Mouse (Mus musculus) midbrain, postnatal 0 days (tissue): ENCODE results near the gene Gstp2. TPM values are rescaled to one million over a fixed set of nuclear protein-coding genes. Genes with fewer than 3 reads are reported as not detected.

Experiments
- ATAC-seq: fragments of 200-750 bp; cut with Nextera tagmentation; 2 replicates; pipeline ENCODE4 v1.8.0; 2017; ENCODE audit warnings: moderate number of reproducible peaks, mild to moderate bottlenecking, moderate TSS enrichment, moderate library complexity; ENCODE audit not compliant: low FRiP score
- DNase-seq: peaks from one replicate; pipeline ENCODE4 v3.0.0-alpha.2; 2015; ENCODE audit warnings: low spot score
- H3K27ac ChIP-seq: fragments of 300-500 bp; sonication (generic); 2 replicates; pipeline ENCODE4 v1.5.1; 2014; ENCODE audit warnings: low read depth, mild to moderate bottlenecking, low read length, mixed read lengths
- H3K27me3 ChIP-seq: fragments of 300-500 bp; sonication (generic); 2 replicates; pipeline ENCODE4 v1.6.1; 2014; ENCODE audit warnings: low read length, control low read depth, mixed read lengths; ENCODE audit not compliant: insufficient read depth
- H3K36me3 ChIP-seq: fragments of 300-500 bp; sonication (generic); 2 replicates; pipeline ENCODE4 v1.6.1; 2014; ENCODE audit warnings: low read length, control low read depth, mixed read lengths; ENCODE audit not compliant: insufficient read depth
- H3K4me1 ChIP-seq: fragments of 300-500 bp; sonication (generic); 2 replicates; pipeline ENCODE4 v1.6.1; 2014; ENCODE audit warnings: mild to moderate bottlenecking, control low read depth, antibody characterized with exemption, low read length, mixed read lengths; ENCODE audit not compliant: insufficient read depth
- H3K4me2 ChIP-seq: fragments of 300-500 bp; sonication (generic); 2 replicates; pipeline ENCODE4 v1.6.1; 2014; ENCODE audit warnings: low read depth, mild to moderate bottlenecking, low read length, mixed read lengths; ENCODE audit not compliant: poor library complexity, severe bottlenecking
- H3K4me3 ChIP-seq: fragments of 300-500 bp; sonication (generic); 2 replicates; pipeline ENCODE4 v1.5.1; 2014; ENCODE audit warnings: low read depth, mild to moderate bottlenecking, low read length, moderate library complexity
- H3K9ac ChIP-seq: fragments of 300-500 bp; sonication (generic); replicated peaks from 2 replicates; pipeline ENCODE4 v1.6.1; 2014; ENCODE audit warnings: mild to moderate bottlenecking, low read length, moderate library complexity, mixed read lengths; ENCODE audit not compliant: poor library complexity, severe bottlenecking
- H3K9me3 ChIP-seq: fragments of 300-500 bp; sonication (generic); 2 replicates; pipeline ENCODE4 v1.6.1; 2016; ENCODE audit warnings: low read length, control low read depth
- CTCF ChIP-seq: IDR thresholded peaks from 2 replicates; pipeline ENCODE4 v1.5.1; 2016; ENCODE audit warnings: antibody characterized with exemption, mild to moderate bottlenecking
- WGBS: fragments of 180-500 bp; shearing (Covaris S2); extraction: QIAGEN DNeasy Blood & Tissue Kit; methylation state at CpG from one replicate; pipeline ENCODE4 v1.1.7; 2014; 5-methylcytosine and 5-hydroxymethylcytosine counted together
- polyA plus RNA-seq: library from polyadenylated mRNA; unstranded; fragments of >200 nt; fragmentation: Nextera tagmentation; extraction: Ambion mirVana; gene quantifications from 2 replicates; pipeline ENCODE4 v1.2.1, GENCODE M21; 2015
- total RNA-seq: library from RNA; depleted of rRNA; stranded (reverse); fragments of >200 nt; gene quantifications from 2 replicates; pipeline ENCODE4 v1.2.3, GENCODE M21; 2014

Gene Gstp2
- total and polyA plus RNA-seq, 2 experiments from 2014 or later, result 2.4 TPM; not detected in 1

DNA sequence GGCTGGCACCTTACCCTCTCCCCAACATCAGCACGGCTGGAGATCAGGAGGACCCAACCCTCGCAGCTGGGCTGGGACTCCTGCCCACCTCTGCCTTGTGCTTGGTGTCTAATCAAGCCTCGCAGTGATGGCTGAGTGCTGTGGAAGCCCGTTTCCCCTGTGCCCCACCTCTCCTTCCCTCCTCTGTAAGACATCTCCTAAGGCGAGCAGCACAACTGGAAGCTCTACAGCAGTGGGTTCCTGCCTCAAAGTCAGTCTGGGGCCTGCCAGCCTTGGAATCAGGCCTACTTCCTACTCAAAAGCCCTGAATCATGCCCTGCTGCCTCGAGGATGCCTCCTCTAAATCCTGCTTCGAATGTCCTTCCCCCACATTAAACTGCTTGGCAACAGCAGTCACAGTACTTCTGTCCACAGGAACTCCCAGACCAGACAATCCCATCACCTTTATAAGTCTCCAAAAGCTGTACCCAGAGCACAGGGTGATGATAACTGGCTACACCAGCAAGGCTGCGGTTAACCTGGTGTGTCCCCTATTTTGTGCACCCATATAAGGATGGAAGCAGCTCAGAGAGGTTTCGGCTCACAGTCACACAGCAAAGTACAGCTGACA lies 46.6 kb downstream of the Gstp2 start:
- no peak for DNase-seq
- Histone ChIP-seq H3K9me3 (no peaks in the 10 kb centered on the region), H3K9ac (no peak overlapping the region), H3K27me3 (no peaks in the 10 kb centered on the region), H3K36me3 (no peaks in the 10 kb centered on the region), H3K4me3 (peak overlapping the region; percentile 56; the same call in 1 of the 2 replicates), H3K27ac (no peak overlapping the region), H3K4me1 (peaks cover 7% of the 10 kb centered on the region; the same call in 1 of the 2 replicates), H3K4me2 (peak overlapping the region; percentile 64)
- no peak for ATAC-seq
- no peak for TF ChIP-seq CTCF
- 82% methylated on average over 9 of the region's 9 CpGs for WGBS

DNA sequence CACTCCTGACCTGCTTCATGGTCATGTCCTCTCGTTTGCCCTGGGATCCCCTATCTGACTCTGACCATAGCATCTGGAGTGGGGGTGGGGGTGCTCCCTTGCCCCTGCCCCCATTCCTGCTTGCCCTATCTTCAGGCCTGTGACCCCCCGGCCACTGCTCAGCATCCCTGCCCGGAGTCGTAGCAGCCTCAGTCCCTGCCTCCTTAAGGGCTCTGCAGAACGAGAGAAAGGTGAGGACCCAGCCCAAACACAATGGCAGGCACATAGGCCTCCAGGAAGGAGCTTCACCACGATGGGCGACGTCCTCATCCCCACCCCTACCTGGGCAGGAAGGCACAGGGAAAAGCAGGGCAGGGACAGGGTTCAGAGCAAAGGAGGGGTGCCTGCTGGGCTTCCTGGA lies 47.5 kb downstream of the Gstp2 start:
- Histone ChIP-seq H3K36me3 (no peaks in the 10 kb centered on the region), H3K4me3 (no peak overlapping the region), H3K27me3 (no peaks in the 10 kb centered on the region), H3K4me2 (no peak overlapping the region), H3K27ac (no peak overlapping the region), H3K4me1 (peaks cover 7% of the 10 kb centered on the region; the same call in 1 of the 2 replicates), H3K9me3 (no peaks in the 10 kb centered on the region), H3K9ac (no peak overlapping the region)
- ATAC-seq (no peak), DNase-seq (no peak)
- WGBS, result 74% methylated on average over 8 of the region's 8 CpGs
- no peak for TF ChIP-seq CTCF

DNA sequence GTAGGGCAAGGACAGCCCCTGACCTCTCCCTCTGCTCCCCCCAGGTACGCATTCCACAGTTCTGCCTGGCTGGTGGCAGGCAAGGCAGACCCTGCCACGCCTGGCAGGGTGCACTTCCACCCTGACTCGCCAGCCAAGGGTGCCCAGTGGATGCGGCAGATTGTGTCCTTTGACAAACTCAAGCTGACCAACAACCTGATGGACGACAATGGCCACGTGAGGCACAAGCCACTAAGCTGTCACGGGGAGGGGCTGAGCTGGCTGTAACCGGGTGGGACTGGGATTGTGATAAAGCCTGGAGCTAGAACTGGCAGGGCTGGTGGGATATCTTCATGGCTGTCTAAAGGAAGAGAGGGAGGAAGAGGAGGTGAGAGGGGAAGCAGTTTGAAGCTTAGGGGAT lies 48.6 kb downstream of the Gstp2 start:
- 59% methylated on average over 8 of the region's 8 CpGs for WGBS
- no peak overlapping the region for H3K4me2 ChIP-seq
- no peaks in the 10 kb centered on the region for H3K9me3 ChIP-seq
- no peak for TF ChIP-seq CTCF
- DNase-seq (no peak), ATAC-seq (no peak)
- H3K27me3 ChIP-seq, result no peaks in the 10 kb centered on the region
- no peaks in the 10 kb centered on the region for H3K36me3 ChIP-seq
- no peak overlapping the region for H3K4me3 ChIP-seq
- H3K27ac ChIP-seq, result no peak overlapping the region
- no peak overlapping the region for H3K9ac ChIP-seq
- H3K4me1 ChIP-seq, result peaks cover 7% of the 10 kb centered on the region; the same call in 1 of the 2 replicates

DNA sequence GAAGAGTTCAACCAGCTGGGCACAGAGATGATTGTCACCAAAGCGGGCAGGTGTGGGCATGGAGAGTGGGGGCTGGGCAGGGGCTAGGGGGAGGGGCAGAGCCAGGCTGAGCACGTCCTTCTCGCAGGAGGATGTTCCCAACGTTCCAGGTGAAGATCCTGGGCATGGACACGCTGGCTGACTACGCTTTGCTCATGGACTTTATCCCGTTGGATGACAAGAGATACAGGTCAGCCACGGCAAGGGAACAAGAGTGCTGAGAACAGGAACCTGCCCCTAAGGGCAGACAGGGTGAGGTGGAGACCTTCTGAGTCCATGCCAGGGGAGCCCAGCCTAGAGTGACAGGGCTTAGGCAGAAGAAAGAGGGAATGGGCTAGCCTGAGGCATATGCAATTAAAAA lies 49.1 kb downstream of the Gstp2 start:
- ATAC-seq (no peak), DNase-seq (no peak)
- H3K36me3 ChIP-seq, result no peaks in the 10 kb centered on the region
- H3K4me1 ChIP-seq, result peaks cover 7% of the 10 kb centered on the region; the same call in 1 of the 2 replicates
- WGBS, result 78% methylated on average over 8 of the region's 8 CpGs
- no peak for TF ChIP-seq CTCF
- H3K27ac ChIP-seq, result no peak overlapping the region
- H3K4me2 ChIP-seq, result no peak overlapping the region
- no peaks in the 10 kb centered on the region for H3K27me3 ChIP-seq
- H3K4me3 ChIP-seq, result no peak overlapping the region
- H3K9me3 ChIP-seq, result no peaks in the 10 kb centered on the region
- no peak overlapping the region for H3K9ac ChIP-seq

DNA sequence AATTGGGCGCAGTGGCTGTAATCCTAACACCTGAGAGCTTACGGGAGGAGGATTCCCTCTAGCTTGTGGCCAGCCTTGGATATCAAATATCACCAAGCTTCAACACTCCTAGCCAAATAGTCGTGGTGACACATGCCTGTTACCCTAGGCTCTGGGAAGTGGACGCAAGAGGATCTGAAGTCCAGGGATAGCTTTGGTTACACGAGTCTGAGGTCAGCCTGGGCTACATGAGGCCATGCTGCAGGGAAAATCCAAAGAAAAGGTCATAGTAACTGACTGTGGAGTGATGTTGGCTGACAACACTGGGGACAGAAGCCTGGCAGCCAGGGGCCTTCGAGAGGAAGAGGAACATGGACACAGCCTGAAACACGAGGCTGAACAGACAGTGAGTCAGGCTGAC lies 49.7 kb downstream of the Gstp2 start:
- Histone ChIP-seq H3K4me2 (no peak overlapping the region), H3K9ac (no peak overlapping the region), H3K4me1 (peaks cover under 1% of the 10 kb centered on the region; the same call in 1 of the 2 replicates), H3K27ac (no peak overlapping the region), H3K27me3 (no peaks in the 10 kb centered on the region), H3K36me3 (no peaks in the 10 kb centered on the region), H3K9me3 (no peaks in the 10 kb centered on the region), H3K4me3 (no peak overlapping the region)
- DNase-seq (no peak), ATAC-seq (no peak)
- TF ChIP-seq CTCF, result no peak
- WGBS, result 78% methylated on average over 7 of the region's 7 CpGs

DNA sequence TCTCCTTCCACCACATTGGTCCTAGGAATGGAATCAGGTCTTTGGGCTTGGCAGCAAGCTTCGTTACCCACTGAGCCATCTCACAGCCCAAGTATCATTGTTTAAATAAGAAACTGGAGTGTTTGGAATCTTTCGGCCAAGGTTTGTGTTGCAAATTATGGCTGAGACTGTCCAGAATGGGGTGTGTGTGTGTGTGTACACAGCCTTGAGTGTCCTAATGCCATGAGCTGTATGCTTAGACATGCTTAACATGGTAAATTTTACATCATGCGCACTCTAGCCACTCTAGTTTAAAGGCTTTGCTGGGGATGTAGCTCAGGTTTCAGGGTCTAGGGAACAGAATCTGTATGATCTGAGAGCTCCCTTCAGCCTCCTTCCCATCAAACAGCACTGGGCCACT lies 50.3 kb downstream of the Gstp2 start:
- Histone ChIP-seq H3K4me1 (no peaks in the 10 kb centered on the region), H3K9ac (no peak overlapping the region), H3K27me3 (no peaks in the 10 kb centered on the region), H3K36me3 (no peaks in the 10 kb centered on the region), H3K9me3 (no peaks in the 10 kb centered on the region), H3K27ac (no peak overlapping the region), H3K4me3 (no peak overlapping the region), H3K4me2 (no peak overlapping the region)
- 89% methylated on average over 3 of the region's 3 CpGs for WGBS
- DNase-seq (no peak), ATAC-seq (no peak)
- TF ChIP-seq CTCF, result no peak
